Mouse (Mus musculus) midbrain, embryonic 10.5 days (tissue): ENCODE measurements around the gene Mesp2. TPM values are rescaled to one million over a fixed set of nuclear protein-coding genes. Genes with fewer than 3 reads are reported as not detected.
"Not testable (repeated sequence)": the region's sequence is repeated elsewhere in the genome, so short reads cannot be mapped to it uniquely, and the experiment has no call there.

Experiments used
- DNase-seq: peaks from one replicate; pipeline ENCODE4 v3.0.0-alpha.2; 2017; ENCODE audit warnings: low spot score
- H3K27ac ChIP-seq: fragments of 300-500 bp; sonication (generic); replicated peaks from 2 replicates; pipeline ENCODE4 v1.5.1; 2016; ENCODE audit warnings: mild to moderate bottlenecking
- H3K27me3 ChIP-seq: fragments of 300-500 bp; sonication (generic); 2 replicates; pipeline ENCODE4 v1.6.1; 2016; ENCODE audit warnings: low read depth, mild to moderate bottlenecking; ENCODE audit not compliant: poor library complexity, severe bottlenecking
- H3K36me3 ChIP-seq: fragments of 300-500 bp; sonication (generic); 2 replicates; pipeline ENCODE4 v1.6.1; 2016; ENCODE audit warnings: mild to moderate bottlenecking, moderate library complexity
- H3K4me1 ChIP-seq: fragments of 300-500 bp; sonication (generic); 2 replicates; pipeline ENCODE4 v1.6.1; 2016
- H3K4me3 ChIP-seq: fragments of 300-500 bp; sonication (generic); 2 replicates; pipeline ENCODE4 v1.5.1; 2016; ENCODE audit warnings: mild to moderate bottlenecking, moderate library complexity
- H3K9me3 ChIP-seq: fragments of 300-500 bp; sonication (generic); replicated peaks from 2 replicates; pipeline ENCODE4 v1.6.1; 2016; ENCODE audit warnings: mild to moderate bottlenecking
- WGBS: fragments of 180-500 bp; shearing (Covaris S2); methylation state at CpG from one replicate; pipeline ENCODE4 v1.1.7; 2016; 5-methylcytosine and 5-hydroxymethylcytosine counted together
- polyA plus RNA-seq: library from polyadenylated mRNA; unstranded; fragments of >200 nt; fragmentation: Nextera tagmentation; extraction: Ambion mirVana; gene quantifications from 2 replicates; pipeline ENCODE4 v1.2.1, GENCODE M21; 2016

The Mesp2 gene
- 0.53 and 0.61 TPM in 2 replicates for polyA plus RNA-seq

DNA sequence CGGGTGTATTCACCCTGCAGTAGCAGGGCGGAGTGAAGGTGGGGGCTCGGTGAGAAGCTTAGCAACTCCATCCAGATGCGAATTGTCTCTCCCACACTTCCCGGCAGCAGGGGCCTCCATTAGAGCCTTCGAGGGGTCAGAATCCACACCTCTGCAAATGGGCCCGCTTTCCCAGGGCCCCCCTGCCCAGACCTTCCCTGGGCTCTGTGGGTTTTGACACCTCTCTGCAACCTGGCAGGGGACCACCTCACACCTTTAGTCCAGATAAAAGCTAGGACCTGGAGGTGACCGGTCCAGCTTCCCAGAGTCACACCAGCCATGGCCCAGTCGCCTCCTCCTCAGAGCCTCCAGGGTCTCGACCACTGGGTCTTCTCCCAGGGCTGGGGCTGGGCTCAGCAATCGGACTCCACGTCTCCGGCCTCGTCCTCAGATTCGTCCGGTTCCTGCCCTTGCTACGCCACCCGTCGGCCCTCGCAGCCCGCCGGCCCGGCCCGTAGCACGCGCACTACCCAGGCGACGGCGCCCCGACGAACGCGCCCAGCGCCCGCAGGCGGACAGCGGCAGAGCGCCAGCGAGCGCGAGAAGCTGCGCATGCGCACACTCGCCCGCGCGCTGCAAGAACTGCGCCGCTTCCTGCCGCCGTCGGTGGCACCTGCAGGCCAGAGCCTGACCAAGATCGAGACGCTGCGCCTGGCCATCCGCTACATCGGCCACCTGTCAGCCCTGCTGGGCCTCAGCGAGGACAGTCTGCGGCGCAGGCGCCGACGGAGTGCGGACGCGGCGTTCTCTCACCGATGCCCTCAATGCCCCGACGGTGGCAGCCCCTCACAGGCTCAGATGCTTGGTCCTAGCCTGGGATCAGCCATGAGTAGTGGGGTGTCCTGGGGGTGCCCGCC lies at the start of gene Mesp2:
Mesp2 (plus strand) TSS at position 117 of the 896 bp plus-strand sequence.
- H3K27ac ChIP-seq = peak within 1 kb of the TSS; percentile 81
- WGBS = 21% methylated on average over 71 of the region's 71 CpGs
- peaks cover 41% of the 10 kb centered on the region for H3K27me3 ChIP-seq
- DNase-seq = peak; percentile 77
- no peaks in the 10 kb centered on the region for H3K36me3 ChIP-seq
- no peaks in the 10 kb centered on the region for H3K9me3 ChIP-seq
- H3K4me3 ChIP-seq = peak within 1 kb of the TSS; percentile 51
- H3K4me1 ChIP-seq = peaks cover 9% of the 10 kb centered on the region

- WGBS = 88% methylated on average over 5 of the region's 5 CpGs
- Histone ChIP-seq H3K4me1 (no peaks in the 10 kb centered on the region), H3K9me3 (no peaks in the 10 kb centered on the region), H3K4me3 (no peak overlapping the region), H3K27me3 (no peaks in the 10 kb centered on the region), H3K27ac (no peak overlapping the region), H3K36me3 (no peaks in the 10 kb centered on the region)
- DNase-seq = no peak
These were observed 49.2 kb upstream of the Mesp2 start for GRCm38 (mm10) chr7:79761124-79761876.

- Histone ChIP-seq H3K27me3 (no peaks in the 10 kb centered on the region), H3K27ac (no peak overlapping the region), H3K36me3 (no peaks in the 10 kb centered on the region), H3K4me3 (no peak overlapping the region), H3K9me3 (no peaks in the 10 kb centered on the region), H3K4me1 (no peaks in the 10 kb centered on the region)
- DNase-seq = no peak
- 84% methylated on average over 8 of the region's 8 CpGs for whole genome bisulfite sequencing
These were observed 48.4 kb upstream of the Mesp2 start for GRCm38 (mm10) chr7:79762106-79762505.

GRCm38 (mm10) chr7:79765991-79766390 lies 44.5 kb upstream of the Mesp2 start:
- Histone ChIP-seq H3K27ac (no peak overlapping the region), H3K9me3 (no peaks in the 10 kb centered on the region), H3K27me3 (no peaks in the 10 kb centered on the region), H3K36me3 (no peaks in the 10 kb centered on the region), H3K4me1 (no peaks in the 10 kb centered on the region), H3K4me3 (no peak overlapping the region)
- WGBS = 56% methylated on average over 1 of the region's 1 CpGs
- DNase-seq = no peak

GRCm38 (mm10) chr7:79769664-79770063 lies 40.9 kb upstream of the Mesp2 start:
- H3K27ac ChIP-seq = no peak overlapping the region
- peaks cover 7% of the 10 kb centered on the region for H3K4me1 ChIP-seq
- no peaks in the 10 kb centered on the region for H3K27me3 ChIP-seq
- H3K9me3 ChIP-seq = no peaks in the 10 kb centered on the region
- H3K36me3 ChIP-seq = no peaks in the 10 kb centered on the region
- 80% methylated on average over 3 of the region's 3 CpGs for WGBS
- no peak overlapping the region for H3K4me3 ChIP-seq
- no peak for DNase-seq

GRCm38 (mm10) chr7:79771561-79772512 lies 38.7 kb upstream of the Mesp2 start:
- no peak for DNase-seq
- peaks cover 7% of the 10 kb centered on the region for H3K4me1 ChIP-seq
- 48% methylated on average over 15 of the region's 15 CpGs for WGBS
- no peak overlapping the region for H3K4me3 ChIP-seq
- no peak overlapping the region for H3K27ac ChIP-seq
- H3K9me3 ChIP-seq = no peaks in the 10 kb centered on the region
- H3K27me3 ChIP-seq = no peaks in the 10 kb centered on the region; the same call in 1 of the 2 replicates
- no peaks in the 10 kb centered on the region for H3K36me3 ChIP-seq

GRCm38 (mm10) chr7:79780647-79781626 lies 29.6 kb upstream of the Mesp2 start:
- Histone ChIP-seq H3K27me3 (peaks cover 8% of the 10 kb centered on the region; the same call in 1 of the 2 replicates), H3K4me3 (peak overlapping the region; percentile 39), H3K4me1 (peaks cover 13% of the 10 kb centered on the region), H3K36me3 (no peaks in the 10 kb centered on the region), H3K27ac (no peak overlapping the region), H3K9me3 (no peaks in the 10 kb centered on the region)
- DNase-seq = peak; percentile 75
- 31% methylated on average over 16 of the region's 16 CpGs for whole genome bisulfite sequencing

DNA sequence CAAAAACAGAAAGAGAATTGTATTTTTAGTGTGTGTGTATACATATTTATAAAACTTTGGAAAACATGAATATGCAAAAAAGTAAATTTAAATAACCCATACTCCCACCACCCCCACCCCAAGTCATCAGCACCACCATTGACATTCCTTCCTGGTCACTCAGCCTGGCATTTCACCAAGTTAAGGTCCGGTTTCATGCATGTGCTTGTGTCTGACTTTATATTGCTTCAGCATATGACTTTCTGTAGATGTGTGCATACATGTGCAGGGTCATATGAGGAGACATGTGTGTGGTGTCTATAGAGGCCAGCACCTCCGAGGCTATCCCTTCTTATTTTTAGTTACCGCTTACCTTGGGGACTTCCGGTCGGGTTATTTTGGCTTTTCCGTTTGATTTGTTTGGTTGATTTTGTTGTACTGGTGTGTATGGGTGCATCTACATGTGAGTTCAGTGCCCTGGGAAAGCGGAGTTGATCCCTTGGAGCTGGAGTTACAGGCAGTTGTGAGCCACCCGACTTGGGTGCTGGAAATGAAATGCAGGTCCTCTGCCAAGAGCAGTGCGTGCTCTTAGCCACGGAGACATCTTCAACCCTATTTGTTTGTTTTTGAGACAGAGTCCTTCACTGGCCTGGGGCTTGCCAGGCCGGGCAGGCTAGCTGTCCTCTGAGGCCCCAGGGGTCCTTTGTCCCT lies 28.6 kb upstream of the Mesp2 start:
- no peaks in the 10 kb centered on the region for H3K9me3 ChIP-seq
- H3K4me3 ChIP-seq = no peak overlapping the region
- DNase-seq = no peak
- WGBS = 78% methylated on average over 11 of the region's 11 CpGs
- H3K4me1 ChIP-seq = peaks cover 15% of the 10 kb centered on the region
- H3K36me3 ChIP-seq = no peaks in the 10 kb centered on the region
- no peak overlapping the region for H3K27ac ChIP-seq
- H3K27me3 ChIP-seq = peaks cover 11% of the 10 kb centered on the region; the same call in 1 of the 2 replicates

DNA sequence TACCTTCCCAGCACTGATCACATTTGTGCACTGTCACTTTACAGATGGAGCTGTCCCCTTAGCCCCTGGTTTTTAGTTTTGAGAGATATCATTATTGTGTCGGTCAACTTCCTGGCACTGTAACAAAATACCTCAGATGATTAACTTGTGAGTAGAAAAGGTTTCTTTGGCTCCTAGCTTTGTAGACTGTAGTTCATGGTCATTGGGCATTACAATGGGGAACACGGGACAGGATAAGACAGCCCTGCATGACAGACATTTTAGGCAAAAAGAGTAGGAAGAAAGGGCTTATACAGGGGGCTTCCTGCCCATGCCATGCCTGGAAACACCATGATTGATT lies 28.0 kb upstream of the Mesp2 start:
- Histone ChIP-seq H3K4me1 (peaks cover 15% of the 10 kb centered on the region), H3K4me3 (no peak overlapping the region), H3K27ac (no peak overlapping the region), H3K9me3 (no peaks in the 10 kb centered on the region), H3K36me3 (no peaks in the 10 kb centered on the region), H3K27me3 (peaks cover 16% of the 10 kb centered on the region)
- no peak for DNase-seq
- 86% methylated on average over 2 of the region's 2 CpGs for WGBS

- H3K4me3 ChIP-seq = no peak overlapping the region
- peaks cover 19% of the 10 kb centered on the region for H3K4me1 ChIP-seq
- H3K9me3 ChIP-seq = no peaks in the 10 kb centered on the region
- H3K27me3 ChIP-seq = peaks cover 47% of the 10 kb centered on the region
- DNase-seq = peak; percentile 60
- no peaks in the 10 kb centered on the region for H3K36me3 ChIP-seq
- H3K27ac ChIP-seq = no peak overlapping the region
- 22% methylated on average over 6 of the region's 6 CpGs for WGBS
These were observed 24.2 kb upstream of the Mesp2 start for GRCm38 (mm10) chr7:79786295-79786694.

GRCm38 (mm10) chr7:79789812-79790211 lies 20.7 kb upstream of the Mesp2 start:
- H3K4me3 ChIP-seq, H3K36me3 ChIP-seq, DNase-seq, H3K9me3 ChIP-seq, H3K27ac ChIP-seq: not testable (repeated sequence)
- Histone ChIP-seq H3K27me3 (peaks cover 82% of the 10 kb centered on the region), H3K4me1 (peaks cover 34% of the 10 kb centered on the region)
- WGBS = 28% methylated on average over 2 of the region's 2 CpGs
